Mouse (Mus musculus): Measurements from ENCODE around the gene Lrrc74a. TPM values are rescaled to one million over a fixed set of nuclear protein-coding genes. Genes with fewer than 3 reads are reported as not detected.
A peak's percentile ranks its signal among the peaks of the same experiment; 100 is the strongest.

Lrrc74a gene
- not detected for total RNA-seq (2021)
- long read RNA-seq, experiment 1, result 0 reads
- long read RNA-seq, experiment 2, result 0 reads

- no peak for TF ChIP-seq CTCF (conservative IDR thresholded peaks at IDR 0.05)
- no peak within 1 kb of the TSS for H3K27ac ChIP-seq
- DNase-seq (ENCODE audit: low spot score in 2 of 2), result no peak
- no peak within 1 kb of the TSS for H3K4me3 ChIP-seq
Observed at GRCm38 (mm10) chr12:86734319-86734810, at the start of gene Lrrc74a. Gene Lrrc74a (plus strand): TSS chr12:86734369.

GRCm38 (mm10) chr12:86685275-86685674 is 48.9 kb upstream of the Lrrc74a start:
- Histone ChIP-seq H3K27ac (peak overlapping the region; percentile 52), H3K4me3 (no peak overlapping the region)
- DNase-seq (ENCODE audit: low spot score in 2 of 2), result peak in 1 of 2 experiments; percentile 65
- no peak for TF ChIP-seq CTCF (conservative IDR thresholded peaks at IDR 0.05)

DNA sequence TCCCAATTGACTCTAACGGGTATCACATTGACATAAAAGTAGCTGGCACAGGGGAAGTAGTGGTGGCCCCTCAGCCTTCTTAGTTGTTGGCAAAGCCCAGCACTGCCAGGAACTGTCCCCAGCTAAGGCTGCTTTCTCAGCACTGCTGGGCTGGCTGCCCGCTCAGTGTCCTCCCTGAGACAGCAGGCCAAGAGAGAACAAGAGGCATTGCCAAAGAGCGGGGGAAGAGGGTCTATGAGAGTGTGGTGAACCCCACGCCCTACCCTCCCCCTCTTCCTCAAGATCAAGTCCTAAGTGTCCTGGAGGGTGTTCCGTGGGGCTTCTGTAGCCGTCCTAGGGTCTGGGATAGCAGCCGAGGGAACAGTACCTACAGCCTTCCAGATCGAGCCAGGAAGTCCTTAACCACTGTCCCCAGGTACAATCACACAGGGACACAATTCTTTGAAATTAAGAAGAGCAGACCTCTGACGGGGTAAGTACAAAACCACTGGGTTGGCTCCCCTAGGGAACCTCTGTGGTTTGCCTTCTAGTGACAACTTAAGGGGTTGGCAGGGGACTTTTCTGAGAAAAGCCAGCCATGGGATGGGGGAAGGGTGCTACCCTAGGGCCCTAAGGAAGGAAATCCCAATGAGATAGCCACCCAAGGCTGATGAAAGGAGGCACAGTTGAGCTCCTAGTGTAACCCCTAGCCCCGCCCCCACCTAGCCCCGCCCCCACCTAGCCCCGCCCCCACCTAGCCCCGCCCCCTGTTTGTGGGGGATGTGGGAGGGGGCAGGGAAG is 47.4 kb upstream of the Lrrc74a start:
- DNase-seq (ENCODE audit: low spot score in 2 of 2), result no peak
- Histone ChIP-seq H3K27ac (peak overlapping the region; percentile 57), H3K4me3 (no peak overlapping the region)
- no peak for TF ChIP-seq CTCF (conservative IDR thresholded peaks at IDR 0.05)

GRCm38 (mm10) chr12:86687445-86687955 is 46.7 kb upstream of the Lrrc74a start:
- peak overlapping the region; percentile 68 for H3K27ac ChIP-seq
- TF ChIP-seq CTCF (conservative IDR thresholded peaks at IDR 0.05), result no peak
- no peak overlapping the region for H3K4me3 ChIP-seq
- DNase-seq (ENCODE audit: low spot score in 2 of 2), result no peak

DNA sequence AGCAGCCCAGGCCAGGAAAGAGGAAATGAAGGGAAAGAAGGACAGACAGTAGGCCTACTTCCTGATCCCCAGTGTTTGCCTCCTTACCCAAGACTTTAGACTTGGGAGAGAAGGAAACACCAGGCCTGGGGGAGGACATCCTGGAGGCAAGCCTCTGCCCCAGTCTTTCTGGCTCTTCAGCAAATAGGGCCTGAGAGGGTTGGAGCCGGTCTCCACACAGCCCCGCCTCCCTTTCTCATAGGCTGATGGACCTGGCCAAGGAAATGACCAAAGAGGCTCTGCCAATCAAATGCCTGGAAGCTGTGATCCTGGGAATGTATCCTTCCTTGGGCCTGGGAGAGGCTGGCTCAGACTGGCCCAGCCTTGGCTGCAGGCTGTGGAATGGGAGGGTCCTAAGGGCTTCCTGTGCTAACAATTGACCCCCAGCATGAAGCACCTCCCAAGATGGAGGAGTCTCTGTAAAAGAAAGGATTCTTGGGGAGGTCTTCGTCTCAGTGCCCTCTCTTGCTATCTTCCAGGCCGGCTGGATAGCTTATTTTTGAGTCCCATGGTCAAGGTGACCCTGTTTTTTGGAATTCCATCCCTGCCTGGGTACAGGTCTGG is 46.1 kb upstream of the Lrrc74a start:
- DNase-seq (ENCODE audit: low spot score in 2 of 2), result no peak
- peak overlapping the region; percentile 68 for H3K27ac ChIP-seq
- H3K4me3 ChIP-seq, result no peak overlapping the region
- no peak for TF ChIP-seq CTCF (conservative IDR thresholded peaks at IDR 0.05)

DNA sequence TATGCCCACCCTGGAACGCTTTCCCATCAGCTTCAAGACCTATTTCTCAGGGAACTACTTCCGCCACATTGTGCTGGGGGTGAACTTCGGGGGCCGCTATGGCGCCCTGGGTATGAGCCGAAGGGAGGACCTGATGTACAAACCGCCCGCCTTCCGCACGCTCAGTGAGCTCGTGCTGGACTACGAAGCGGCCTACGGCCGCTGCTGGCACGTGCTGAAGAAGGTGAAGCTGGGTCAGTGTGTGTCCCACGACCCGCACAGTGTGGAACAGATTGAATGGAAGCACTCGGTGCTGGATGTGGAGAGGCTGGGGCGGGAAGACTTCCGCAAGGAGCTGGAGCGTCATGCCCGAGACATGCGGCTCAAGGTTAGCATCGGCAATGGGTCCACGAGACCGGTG is 45.3 kb upstream of the Lrrc74a start:
- no peak overlapping the region for H3K4me3 ChIP-seq

DNA sequence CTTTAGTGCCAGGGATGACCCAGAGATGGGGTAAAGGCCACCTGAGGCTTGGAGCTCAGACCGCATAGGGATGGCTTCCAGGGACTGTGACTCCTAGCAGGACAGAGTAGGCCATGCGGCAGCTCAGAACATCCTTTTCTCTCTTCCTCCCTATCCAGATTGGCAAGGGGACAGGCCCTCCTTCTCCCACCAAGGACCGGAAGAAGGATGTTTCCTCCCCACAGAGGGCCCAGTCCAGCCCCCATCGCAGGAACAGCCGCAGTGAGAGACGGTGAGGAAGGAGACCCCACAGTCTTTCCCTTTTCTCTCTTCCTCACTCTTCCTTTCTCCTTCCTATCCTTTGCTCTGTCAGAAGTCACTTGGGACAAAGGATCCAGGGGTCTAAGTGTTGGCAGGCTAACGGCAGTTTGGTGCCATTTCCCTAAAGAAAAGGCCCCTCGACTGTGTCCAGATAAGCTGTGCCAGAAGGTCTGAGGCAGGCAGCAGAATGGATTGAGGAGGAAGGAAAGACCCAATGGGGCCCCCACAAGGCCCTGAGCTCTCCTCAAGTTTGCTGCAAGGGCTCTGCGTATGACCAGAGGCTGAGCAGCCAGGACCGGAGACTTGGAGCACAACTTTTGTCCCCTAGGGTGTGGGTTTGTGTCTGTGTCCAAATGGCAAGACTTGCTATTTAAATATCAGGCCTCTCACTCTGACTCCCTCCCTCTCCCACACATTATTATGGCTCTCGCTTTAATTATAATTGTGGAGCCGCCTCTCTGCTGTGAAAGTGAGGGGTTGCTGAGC is 43.3 kb upstream of the Lrrc74a start:
- no peak for DNase-seq (ENCODE audit: low spot score in 2 of 2)
- H3K27ac ChIP-seq, result peak overlapping the region; percentile 70
- no peak overlapping the region for H3K4me3 ChIP-seq
- no peak for TF ChIP-seq CTCF (conservative IDR thresholded peaks at IDR 0.05)

More for the DNA sequence above, 45.3 kb upstream of the Lrrc74a start:
- TF ChIP-seq CTCF (conservative IDR thresholded peaks at IDR 0.05), result no peak
- no peak for DNase-seq (ENCODE audit: low spot score in 2 of 2)
- H3K27ac ChIP-seq, result no peak overlapping the region

DNA sequence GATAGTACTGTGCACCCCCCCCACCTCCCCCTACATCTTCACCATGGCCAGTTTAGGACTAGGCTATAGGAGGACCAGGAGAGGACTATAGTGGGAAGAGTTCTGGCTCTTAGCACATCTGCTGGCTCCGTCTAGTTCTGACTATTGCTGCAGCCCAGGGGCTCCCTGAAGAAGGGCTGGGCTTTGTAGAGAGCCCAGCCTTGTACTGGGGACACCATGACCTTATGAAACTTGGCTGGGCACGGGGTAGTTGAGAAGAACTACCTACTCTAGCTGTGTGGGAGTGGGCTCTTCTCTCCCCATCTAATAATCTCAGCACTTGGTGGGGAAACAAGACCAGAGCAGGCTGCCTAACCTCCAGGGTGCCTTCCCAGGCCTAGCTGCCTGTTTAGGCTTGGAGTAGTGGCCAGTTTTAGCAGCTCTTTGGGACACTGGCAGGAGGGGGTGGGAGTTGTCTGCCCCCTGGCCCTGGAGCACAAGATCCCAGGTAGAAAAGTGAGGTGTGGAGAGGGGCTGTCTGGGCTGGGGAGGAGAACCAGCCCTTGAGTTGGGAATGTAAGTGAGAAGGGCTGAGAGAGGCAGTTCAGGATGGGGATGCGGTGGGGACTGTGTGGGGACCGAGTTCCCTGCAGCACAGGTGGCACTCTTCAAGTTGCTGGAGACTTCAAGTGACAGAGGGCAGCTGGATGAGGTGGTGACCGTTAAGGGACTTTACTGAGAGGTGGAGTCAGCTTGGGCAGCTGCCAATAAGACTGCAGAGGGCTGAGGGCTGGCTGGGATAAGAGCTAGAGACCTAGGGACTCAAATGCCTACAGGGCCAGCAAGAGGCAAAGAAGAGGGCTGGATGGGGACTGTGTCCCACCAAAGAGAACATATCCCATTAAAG is 41.5 kb upstream of the Lrrc74a start:
- DNase-seq (ENCODE audit: low spot score in 2 of 2), result no peak
- no peak for TF ChIP-seq CTCF (conservative IDR thresholded peaks at IDR 0.05)
- Histone ChIP-seq H3K4me3 (no peak overlapping the region), H3K27ac (peak overlapping the region; percentile 70)

DNA sequence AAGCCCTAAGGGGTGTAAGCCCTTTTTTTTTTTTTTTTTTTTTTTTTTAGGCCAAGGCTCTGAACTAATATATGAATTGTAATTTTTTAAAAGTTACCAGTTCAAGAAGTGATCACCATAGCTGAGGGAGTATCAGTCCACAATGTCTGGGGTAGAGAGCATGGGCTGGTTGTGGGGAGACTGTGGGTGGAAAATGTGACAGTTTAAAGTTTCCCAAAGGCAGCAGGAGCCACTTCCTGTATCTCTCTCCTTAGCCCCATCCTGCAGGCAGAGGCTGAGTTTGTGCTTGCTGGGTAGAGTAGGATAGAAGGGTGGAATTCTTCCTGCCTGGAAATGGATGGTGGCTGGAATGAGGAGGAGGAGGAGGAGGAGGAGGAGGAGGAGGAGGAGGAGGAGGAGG is 40.8 kb upstream of the Lrrc74a start:
- H3K27ac ChIP-seq, result no peak overlapping the region; the same call in 1 of the 2 replicates
- H3K4me3 ChIP-seq, result no peak overlapping the region
- no peak for DNase-seq (ENCODE audit: low spot score in 2 of 2)
- no peak for TF ChIP-seq CTCF (conservative IDR thresholded peaks at IDR 0.05)

GRCm38 (mm10) chr12:86694441-86694840 is 39.7 kb upstream of the Lrrc74a start:
- H3K4me3 ChIP-seq, result no peak overlapping the region
- no peak overlapping the region for H3K27ac ChIP-seq
- no peak for DNase-seq (ENCODE audit: low spot score in 2 of 2)
- TF ChIP-seq CTCF (conservative IDR thresholded peaks at IDR 0.05), result no peak

DNA sequence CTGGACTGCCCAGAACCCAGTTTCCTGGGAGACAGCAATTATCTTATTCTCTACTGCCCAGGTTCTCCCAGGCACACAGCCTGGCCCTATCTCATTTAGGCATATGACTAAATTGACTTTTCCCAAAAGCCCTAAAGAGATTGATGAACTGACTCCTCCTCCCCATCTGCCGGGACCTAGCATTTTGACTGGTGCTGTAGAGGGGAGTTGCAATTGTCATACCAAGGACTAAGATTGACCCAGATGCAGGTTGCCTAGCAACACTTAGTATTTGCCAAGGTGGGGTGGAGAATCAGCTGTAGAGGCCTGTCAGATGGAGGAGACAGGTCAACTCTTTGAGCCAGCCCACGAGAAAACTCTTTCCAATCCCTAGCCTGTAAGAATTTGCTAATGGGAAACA is 36.2 kb upstream of the Lrrc74a start:
- no peak for TF ChIP-seq CTCF (conservative IDR thresholded peaks at IDR 0.05)
- DNase-seq (ENCODE audit: low spot score in 2 of 2), result no peak
- Histone ChIP-seq H3K27ac (peak overlapping the region; percentile 87), H3K4me3 (no peak overlapping the region)

DNA sequence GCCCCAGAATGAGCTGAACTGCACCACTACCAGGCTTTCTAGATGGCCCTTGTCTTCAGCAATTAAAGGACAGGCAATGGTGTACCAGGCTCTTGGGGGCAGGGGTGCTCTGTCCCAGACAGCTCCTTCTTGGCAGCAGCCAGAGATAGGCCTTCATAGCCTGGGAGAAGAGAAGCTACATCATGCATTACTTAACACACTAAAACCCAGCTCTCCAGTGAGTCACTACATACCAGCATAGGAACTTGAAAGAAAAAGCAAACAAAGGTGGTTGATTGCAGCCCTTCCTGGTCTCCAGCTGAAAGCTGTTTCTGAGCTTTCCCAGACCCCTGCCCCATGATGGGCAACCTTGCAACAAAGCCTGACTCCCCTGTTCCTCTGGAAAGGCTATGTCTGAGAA is 35.6 kb upstream of the Lrrc74a start:
- peak overlapping the region; percentile 87 for H3K27ac ChIP-seq

More for the DNA sequence above, 35.6 kb upstream of the Lrrc74a start:
- TF ChIP-seq CTCF (conservative IDR thresholded peaks at IDR 0.05), result no peak
- no peak for DNase-seq (ENCODE audit: low spot score in 2 of 2)
- H3K4me3 ChIP-seq, result no peak overlapping the region
